Mouse (Mus musculus): ENCODE data around the gene Crybb2. TPM values are rescaled to one million over a fixed set of nuclear protein-coding genes. Genes with fewer than 3 reads are reported as not detected.
"Not testable (repeated sequence)": the region's sequence is repeated elsewhere in the genome, so short reads cannot be mapped to it uniquely, and the experiment has no call there.

Crybb2 gene
- polyA plus RNA-seq, 1 experiment from 2014 or later: not detected

DNA sequence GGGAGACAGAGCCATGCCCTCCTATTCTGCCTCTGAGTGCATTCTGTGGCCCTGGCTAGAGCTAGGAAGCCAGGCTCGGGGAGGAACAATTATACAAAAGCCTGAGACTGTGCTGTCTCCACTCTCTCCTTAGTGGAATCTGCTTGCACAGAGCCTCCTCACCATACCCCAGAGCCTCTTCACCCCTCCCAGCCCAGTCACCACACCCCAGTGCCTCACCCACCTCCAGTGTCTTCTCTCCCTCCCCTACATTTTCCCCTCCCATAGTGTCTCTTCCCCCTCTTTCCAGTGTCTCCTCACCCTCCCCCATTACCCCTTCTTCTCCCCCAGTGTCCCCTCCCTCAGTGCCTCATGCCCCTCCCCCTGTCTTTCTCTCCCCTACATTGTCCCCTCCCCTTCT lies 41.0 kb upstream of the Crybb2 start:
- Histone ChIP-seq H3K4me1 (replicated peaks; ENCODE audit: control insufficient read depth, insufficient read depth, low read length) (peaks cover 7% of the 10 kb centered on the region; the same call in 1 of the 2 replicates), H3K27me3 (ENCODE audit: control insufficient read depth, insufficient read depth, low read length) (no peaks in the 10 kb centered on the region), H3K9ac (ENCODE audit: low read length) (no peak overlapping the region), H3K4me3 (ENCODE audit: low read depth, low read length) (no peak overlapping the region), H3K4me2 (ENCODE audit: low read depth, low read length, severe bottlenecking) (no peak overlapping the region), H3K36me3 (ENCODE audit: control insufficient read depth, insufficient read depth, low read length) (no peaks in the 10 kb centered on the region), H3K9me3 (ENCODE audit: control insufficient read depth, low read length) (no peaks in the 10 kb centered on the region), H3K27ac (ENCODE audit: low read depth, low read length) (peak overlapping the region; percentile 66)
- ATAC-seq (replicated peaks; ENCODE audit: low FRiP score): 0 out of 2 replicates have a peak, but pooled peaks have one; percentile 10
- no peak for DNase-seq (ENCODE audit: low spot score)
- WGBS: 0% methylated on average over 1 of the region's 1 CpGs

DNA sequence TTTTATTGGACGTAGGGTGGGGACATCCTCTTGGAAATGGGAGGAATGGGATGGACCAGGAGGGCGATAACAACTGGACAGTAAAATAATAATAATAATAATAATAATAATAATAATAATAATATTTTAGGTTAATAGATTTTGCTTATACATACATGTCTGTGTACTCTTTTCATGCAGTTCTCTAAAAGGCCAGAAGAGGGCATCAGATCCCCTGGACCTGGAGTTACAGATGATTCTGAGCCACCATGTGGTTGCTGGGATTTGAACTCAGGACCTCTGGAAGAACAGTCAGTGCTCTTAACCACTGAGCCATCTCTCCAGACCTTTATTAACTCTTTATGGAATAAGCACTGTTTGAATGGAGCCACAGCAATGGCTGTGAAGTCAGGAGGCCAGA lies 39.7 kb upstream of the Crybb2 start:
- H3K4me2 ChIP-seq (ENCODE audit: low read depth, low read length, severe bottlenecking); DNase-seq (ENCODE audit: low spot score); H3K9ac ChIP-seq (ENCODE audit: low read length); H3K36me3 ChIP-seq (ENCODE audit: control insufficient read depth, insufficient read depth, low read length); H3K27ac ChIP-seq (ENCODE audit: low read depth, low read length); H3K4me1 ChIP-seq (replicated peaks; ENCODE audit: control insufficient read depth, insufficient read depth, low read length); H3K9me3 ChIP-seq (ENCODE audit: control insufficient read depth, low read length); H3K4me3 ChIP-seq (ENCODE audit: low read depth, low read length); H3K27me3 ChIP-seq (ENCODE audit: control insufficient read depth, insufficient read depth, low read length); ATAC-seq (replicated peaks; ENCODE audit: low FRiP score): not testable (repeated sequence)
- 90% methylated on average over 2 of the region's 2 CpGs for WGBS

- 85% methylated on average over 11 of the region's 11 CpGs for WGBS
- H3K36me3 ChIP-seq (ENCODE audit: control insufficient read depth, insufficient read depth, low read length): no peaks in the 10 kb centered on the region
- DNase-seq (ENCODE audit: low spot score) (no peak), ATAC-seq (replicated peaks; ENCODE audit: low FRiP score) (no peak)
- H3K27me3 ChIP-seq (ENCODE audit: control insufficient read depth, insufficient read depth, low read length): no peaks in the 10 kb centered on the region
- H3K4me3 ChIP-seq (ENCODE audit: low read depth, low read length): no peak overlapping the region
- H3K9ac ChIP-seq (ENCODE audit: low read length): no peak overlapping the region
- no peak overlapping the region for H3K27ac ChIP-seq (ENCODE audit: low read depth, low read length)
- no peaks in the 10 kb centered on the region for H3K9me3 ChIP-seq (ENCODE audit: control insufficient read depth, low read length)
- H3K4me1 ChIP-seq (replicated peaks; ENCODE audit: control insufficient read depth, insufficient read depth, low read length): peaks cover 7% of the 10 kb centered on the region; the same call in 1 of the 2 replicates
- H3K4me2 ChIP-seq (ENCODE audit: low read depth, low read length, severe bottlenecking): no peak overlapping the region
Observed at GRCm38 (mm10) chr5:113108165-113108764, 38.3 kb upstream of the Crybb2 start.

DNA sequence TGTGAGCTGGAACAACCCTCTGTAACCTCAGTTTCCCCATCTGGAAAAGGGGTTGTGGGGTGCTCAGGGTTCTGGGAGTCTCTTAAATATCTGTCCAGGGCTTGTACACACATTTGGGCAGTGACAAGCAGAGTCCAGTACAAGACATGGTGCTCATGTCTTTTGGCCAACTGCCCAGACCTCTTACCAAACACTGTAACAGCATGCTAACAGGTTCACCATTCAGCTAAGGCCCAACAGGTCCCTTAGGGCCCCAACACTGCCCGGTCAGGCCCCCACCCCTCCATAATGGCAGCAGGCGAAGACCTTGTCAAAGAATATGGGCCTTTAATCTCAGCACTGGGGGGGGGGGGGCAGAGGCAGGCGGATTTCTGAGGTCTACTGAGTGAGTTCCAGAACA lies 37.8 kb upstream of the Crybb2 start:
- Histone ChIP-seq H3K27ac (ENCODE audit: low read depth, low read length) (no peak overlapping the region), H3K36me3 (ENCODE audit: control insufficient read depth, insufficient read depth, low read length) (no peaks in the 10 kb centered on the region), H3K9ac (ENCODE audit: low read length) (no peak overlapping the region), H3K9me3 (ENCODE audit: control insufficient read depth, low read length) (no peaks in the 10 kb centered on the region), H3K27me3 (ENCODE audit: control insufficient read depth, insufficient read depth, low read length) (no peaks in the 10 kb centered on the region), H3K4me2 (ENCODE audit: low read depth, low read length, severe bottlenecking) (no peak overlapping the region), H3K4me1 (replicated peaks; ENCODE audit: control insufficient read depth, insufficient read depth, low read length) (peaks cover 7% of the 10 kb centered on the region), H3K4me3 (ENCODE audit: low read depth, low read length) (no peak overlapping the region)
- DNase-seq (ENCODE audit: low spot score) (no peak), ATAC-seq (replicated peaks; ENCODE audit: low FRiP score) (no peak)
- WGBS: 75% methylated on average over 3 of the region's 3 CpGs

- no peaks in the 10 kb centered on the region for H3K9me3 ChIP-seq (ENCODE audit: control insufficient read depth, low read length)
- H3K4me2 ChIP-seq (ENCODE audit: low read depth, low read length, severe bottlenecking): no peak overlapping the region
- 85% methylated on average over 7 of the region's 7 CpGs for WGBS
- peaks cover 6% of the 10 kb centered on the region for H3K4me1 ChIP-seq (replicated peaks; ENCODE audit: control insufficient read depth, insufficient read depth, low read length)
- ATAC-seq (replicated peaks; ENCODE audit: low FRiP score) (no peak), DNase-seq (ENCODE audit: low spot score) (no peak)
- H3K9ac ChIP-seq (ENCODE audit: low read length): no peak overlapping the region
- H3K27ac ChIP-seq (ENCODE audit: low read depth, low read length): no peak overlapping the region
- no peak overlapping the region for H3K4me3 ChIP-seq (ENCODE audit: low read depth, low read length)
- no peaks in the 10 kb centered on the region for H3K36me3 ChIP-seq (ENCODE audit: control insufficient read depth, insufficient read depth, low read length)
- H3K27me3 ChIP-seq (ENCODE audit: control insufficient read depth, insufficient read depth, low read length): no peaks in the 10 kb centered on the region
Observed at GRCm38 (mm10) chr5:113106594-113106993, 36.7 kb upstream of the Crybb2 start.

DNA sequence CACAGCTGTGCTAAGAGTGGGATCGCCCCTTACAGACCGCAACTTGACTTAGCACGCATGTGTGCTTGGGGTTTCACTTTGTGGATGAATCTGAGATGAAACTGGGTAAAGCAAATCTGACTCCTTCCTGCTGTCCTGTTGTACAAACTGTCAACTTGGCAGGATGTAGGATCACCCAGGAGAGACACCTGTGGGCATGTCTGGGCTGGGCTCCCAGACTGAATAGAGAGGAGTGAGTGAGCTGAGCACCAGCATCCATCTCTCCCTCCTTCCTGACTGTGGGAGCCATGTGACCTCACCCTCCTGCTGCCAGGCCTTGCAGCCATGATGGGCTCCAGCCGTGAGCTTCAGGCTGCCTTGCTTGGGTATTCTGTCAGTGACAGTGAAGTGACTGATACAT lies 35.6 kb upstream of the Crybb2 start:
- Histone ChIP-seq H3K9ac (ENCODE audit: low read length) (no peak overlapping the region), H3K4me2 (ENCODE audit: low read depth, low read length, severe bottlenecking) (no peak overlapping the region), H3K9me3 (ENCODE audit: control insufficient read depth, low read length) (no peaks in the 10 kb centered on the region), H3K4me3 (ENCODE audit: low read depth, low read length) (no peak overlapping the region), H3K4me1 (replicated peaks; ENCODE audit: control insufficient read depth, insufficient read depth, low read length) (peaks cover 3% of the 10 kb centered on the region), H3K36me3 (ENCODE audit: control insufficient read depth, insufficient read depth, low read length) (no peaks in the 10 kb centered on the region), H3K27ac (ENCODE audit: low read depth, low read length) (no peak overlapping the region), H3K27me3 (ENCODE audit: control insufficient read depth, insufficient read depth, low read length) (no peaks in the 10 kb centered on the region)
- DNase-seq (ENCODE audit: low spot score): no peak
- WGBS: 92% methylated on average over 4 of the region's 4 CpGs
- ATAC-seq (replicated peaks; ENCODE audit: low FRiP score): no peak

- Histone ChIP-seq H3K9ac (ENCODE audit: low read length) (no peak overlapping the region), H3K36me3 (ENCODE audit: control insufficient read depth, insufficient read depth, low read length) (no peaks in the 10 kb centered on the region), H3K27ac (ENCODE audit: low read depth, low read length) (no peak overlapping the region), H3K4me2 (ENCODE audit: low read depth, low read length, severe bottlenecking) (no peak overlapping the region), H3K9me3 (ENCODE audit: control insufficient read depth, low read length) (no peaks in the 10 kb centered on the region), H3K27me3 (ENCODE audit: control insufficient read depth, insufficient read depth, low read length) (no peaks in the 10 kb centered on the region), H3K4me3 (ENCODE audit: low read depth, low read length) (no peak overlapping the region), H3K4me1 (replicated peaks; ENCODE audit: control insufficient read depth, insufficient read depth, low read length) (peaks cover 3% of the 10 kb centered on the region)
- DNase-seq (ENCODE audit: low spot score) (no peak), ATAC-seq (replicated peaks; ENCODE audit: low FRiP score) (no peak)
- 88% methylated on average over 9 of the region's 9 CpGs for WGBS
Observed at GRCm38 (mm10) chr5:113105035-113105434, 35.1 kb upstream of the Crybb2 start.

DNA sequence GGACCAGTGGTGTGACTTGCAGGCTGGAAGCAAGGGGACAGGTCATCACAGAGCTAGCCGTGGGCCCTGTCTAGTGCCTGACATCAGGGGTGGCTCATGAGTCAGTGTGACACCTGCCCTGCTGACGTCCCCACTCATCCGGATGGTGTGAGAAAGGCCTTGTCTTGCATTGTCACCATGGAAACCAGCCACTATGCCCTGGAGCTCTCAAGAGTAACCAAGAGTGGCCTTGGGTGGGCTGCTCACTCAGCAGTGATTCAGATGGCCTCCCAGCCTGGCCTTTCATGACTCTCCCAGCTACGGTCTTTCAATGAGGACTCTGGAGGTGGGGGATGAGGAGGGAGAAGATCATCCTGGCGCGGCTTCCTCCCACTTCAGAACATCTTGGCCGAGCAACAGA lies 32.5 kb upstream of the Crybb2 start:
- Histone ChIP-seq H3K9ac (ENCODE audit: low read length) (no peak overlapping the region), H3K36me3 (ENCODE audit: control insufficient read depth, insufficient read depth, low read length) (no peaks in the 10 kb centered on the region), H3K27ac (ENCODE audit: low read depth, low read length) (no peak overlapping the region), H3K27me3 (ENCODE audit: control insufficient read depth, insufficient read depth, low read length) (no peaks in the 10 kb centered on the region), H3K9me3 (ENCODE audit: control insufficient read depth, low read length) (no peaks in the 10 kb centered on the region), H3K4me3 (ENCODE audit: low read depth, low read length) (no peak overlapping the region), H3K4me1 (replicated peaks; ENCODE audit: control insufficient read depth, insufficient read depth, low read length) (peaks cover 3% of the 10 kb centered on the region), H3K4me2 (ENCODE audit: low read depth, low read length, severe bottlenecking) (no peak overlapping the region)
- 48% methylated on average over 7 of the region's 7 CpGs for WGBS
- ATAC-seq (replicated peaks; ENCODE audit: low FRiP score): 0 out of 2 replicates have a peak, but pooled peaks have one; percentile 42
- no peak for DNase-seq (ENCODE audit: low spot score)

DNA sequence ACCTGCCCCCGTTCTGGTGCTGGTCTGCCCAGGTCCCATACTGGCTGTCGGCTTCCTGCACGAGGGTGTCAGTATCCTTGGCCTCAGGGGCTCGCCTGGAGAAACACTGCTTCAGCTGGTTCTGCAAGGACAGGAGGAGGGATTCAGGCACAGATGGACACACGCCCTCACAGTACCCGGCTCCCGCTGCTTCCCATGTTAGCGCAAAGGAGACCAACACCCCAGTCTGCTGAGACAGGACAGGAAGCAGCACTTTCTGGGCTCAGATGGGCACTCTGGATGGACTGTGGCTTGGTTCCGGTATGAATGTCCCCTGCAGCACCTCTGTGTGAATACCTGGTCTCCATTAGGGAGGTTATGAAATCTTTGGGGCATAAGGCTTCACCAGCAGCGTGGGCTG lies 31.5 kb upstream of the Crybb2 start:
- Histone ChIP-seq H3K9me3 (ENCODE audit: control insufficient read depth, low read length) (no peaks in the 10 kb centered on the region), H3K27ac (ENCODE audit: low read depth, low read length) (no peak overlapping the region), H3K4me1 (replicated peaks; ENCODE audit: control insufficient read depth, insufficient read depth, low read length) (peaks cover 3% of the 10 kb centered on the region), H3K36me3 (ENCODE audit: control insufficient read depth, insufficient read depth, low read length) (no peaks in the 10 kb centered on the region), H3K9ac (ENCODE audit: low read length) (no peak overlapping the region), H3K27me3 (ENCODE audit: control insufficient read depth, insufficient read depth, low read length) (no peaks in the 10 kb centered on the region), H3K4me2 (ENCODE audit: low read depth, low read length, severe bottlenecking) (no peak overlapping the region), H3K4me3 (ENCODE audit: low read depth, low read length) (no peak overlapping the region)
- ATAC-seq (replicated peaks; ENCODE audit: low FRiP score) (no peak), DNase-seq (ENCODE audit: low spot score) (no peak)
- 86% methylated on average over 10 of the region's 10 CpGs for WGBS

Measured in forebrain, embryonic 11.5 days (tissue).